Mouse (Mus musculus) embryonic fibroblast, embryonic 13.5 days (primary cell): ENCODE data around the gene Tbc1d21.

Source experiments
- CTCF ChIP-seq: IDR thresholded peaks from 2 replicates; pipeline ENCODE4 v1.5.1; 2011; ENCODE audit warnings: mild to moderate bottlenecking, control low read depth, low read length, moderate library complexity, borderline replicate concordance; ENCODE audit not compliant: insufficient read depth
- POLR2A ChIP-seq: IDR thresholded peaks from 2 replicates; pipeline ENCODE4 v1.6.1; 2011; ENCODE audit warnings: low read depth, mild to moderate bottlenecking, control low read depth, low read length, moderate library complexity

GRCm38 (mm10) chr9:58394605-58395004, 24.4 kb upstream of the Tbc1d21 start:
- TF ChIP-seq POLR2A (no peak), CTCF (no peak)
